ENCODE assay signal across 13 mouse cellular contexts in genomic region chr5:142900651-142901050, GRCm38 (mm10). TPM values are rescaled to one million over a fixed set of nuclear protein-coding genes. Genes with fewer than 3 reads are reported as not detected.
DNase-seq lines count a peak whose midpoint lies in the region; ATAC-seq and TF ChIP-seq lines count a peak whose summit lies in the region.
"Had no signal": no experiment of that assay in that cellular context is flagged by ENCODE, and none has a peak within 500 bp of the region (broad histone marks: within the 10 kb centered on the region; RNA-seq: fewer than 3 reads in every experiment).

No protein-coding gene starts in this region.

- TF ChIP-seq CTCF in forebrain, postnatal 0 days (IDR thresholded peaks at IDR 0.05; ENCODE audit: low read depth), result no peak
- TF ChIP-seq CTCF in thymus, adult 2 months (IDR thresholded peaks at IDR 0.05; ENCODE audit: borderline replicate concordance, control insufficient read depth, extremely low read depth, insufficient read depth, low read length, poor library complexity), result 0 out of 2 replicates have a peak, but pooled peaks have one; percentile 21
- no peak for TF ChIP-seq CTCF in intestine, postnatal 0 days (IDR thresholded peaks at IDR 0.05; ENCODE audit: low read depth)

- H3K4me3 ChIP-seq in forebrain, postnatal 0 days (ENCODE audit: low read depth, low read length), result no peak overlapping the region
- H3K4me3 ChIP-seq in forebrain, embryonic 10.5 days, result no peak overlapping the region
- H3K4me3 ChIP-seq in liver, embryonic 12.5 days, result no peak overlapping the region
- H3K4me3 ChIP-seq in thymus, adult 2 months (ENCODE audit: control insufficient read depth, insufficient read depth, low read length), result no peak overlapping the region
- H3K4me3 ChIP-seq in intestine, postnatal 0 days (ENCODE audit: low read depth, low read length), result no peak overlapping the region
- H3K4me3 ChIP-seq: hindbrain, embryonic 15.5 days; neural tube, embryonic 15.5 days had no signal

- peaks cover 64% of the 10 kb centered on the region for H3K36me3 ChIP-seq in forebrain, postnatal 0 days (ENCODE audit: insufficient read depth)
- peaks cover 80% of the 10 kb centered on the region for H3K36me3 ChIP-seq in forebrain, embryonic 10.5 days (replicated peaks)
- H3K36me3 ChIP-seq in liver, embryonic 12.5 days, result peaks cover 69% of the 10 kb centered on the region
- peaks cover 58% of the 10 kb centered on the region for H3K36me3 ChIP-seq in thymus, adult 2 months (ENCODE audit: control insufficient read depth, insufficient read depth, low read length)
- H3K36me3 ChIP-seq in intestine, postnatal 0 days (ENCODE audit: control insufficient read depth, insufficient read depth), result peaks cover 65% of the 10 kb centered on the region

- DNase-seq in forebrain, postnatal 0 days, result peak; percentile 5
- DNase-seq in forebrain, embryonic 10.5 days (ENCODE audit: extremely low spot score, low spot score), result no peak
- DNase-seq in liver, result no peak
- DNase-seq in thymus, adult 2 months, result no peak
- DNase-seq in thymus, postnatal 14 days, result no peak
- DNase-seq in frontal cortex, adult 2 months (ENCODE audit: extremely low spot score in 1 of 2, low spot score in 1 of 2), result no peak
- DNase-seq: left cerebral cortex, postnatal 4 days had no signal

- WGBS in forebrain, postnatal 0 days, result 77% methylated on average over 7 of the region's 7 CpGs
- 90% methylated on average over 7 of the region's 7 CpGs for WGBS in forebrain, embryonic 10.5 days
- 89% methylated on average over 7 of the region's 7 CpGs for WGBS in liver, embryonic 12.5 days (ENCODE audit: insufficient replicate concordance)
- WGBS in thymus, adult 2 months, result 93% methylated on average over 7 of the region's 7 CpGs
- WGBS in intestine, postnatal 0 days, result 71% methylated on average over 7 of the region's 7 CpGs

- no peaks in the 10 kb centered on the region for H3K9me3 ChIP-seq in forebrain, postnatal 0 days (ENCODE audit: low read length)
- H3K9me3 ChIP-seq in forebrain, embryonic 10.5 days, result no peaks in the 10 kb centered on the region
- no peaks in the 10 kb centered on the region for H3K9me3 ChIP-seq in liver, embryonic 12.5 days (replicated peaks)
- H3K9me3 ChIP-seq in intestine, postnatal 0 days (ENCODE audit: control insufficient read depth), result no peaks in the 10 kb centered on the region
- H3K9me3 ChIP-seq: hindbrain, embryonic 15.5 days; neural tube, embryonic 15.5 days had no signal

- H3K4me2 ChIP-seq in forebrain, postnatal 0 days (ENCODE audit: low read depth), result no peak overlapping the region
- H3K4me2 ChIP-seq in liver, embryonic 12.5 days, result no peak overlapping the region
- H3K4me2 ChIP-seq in intestine, postnatal 0 days (replicated peaks; ENCODE audit: low read depth), result no peak overlapping the region
- H3K4me2 ChIP-seq: hindbrain, embryonic 15.5 days; neural tube, embryonic 15.5 days had no signal

- H3K27me3 ChIP-seq in forebrain, postnatal 0 days (ENCODE audit: insufficient read depth, low read length), result no peaks in the 10 kb centered on the region
- H3K27me3 ChIP-seq in forebrain, embryonic 10.5 days (ENCODE audit: poor library complexity, severe bottlenecking), result no peaks in the 10 kb centered on the region
- H3K27me3 ChIP-seq in liver, embryonic 12.5 days (replicated peaks), result no peaks in the 10 kb centered on the region
- no peaks in the 10 kb centered on the region for H3K27me3 ChIP-seq in thymus, adult 2 months (ENCODE audit: control insufficient read depth, insufficient read depth, low read length)
- H3K27me3 ChIP-seq in intestine, postnatal 0 days (replicated peaks; ENCODE audit: control insufficient read depth, insufficient read depth, low read length), result no peaks in the 10 kb centered on the region
- H3K27me3 ChIP-seq: hindbrain, embryonic 15.5 days; neural tube, embryonic 15.5 days had no signal

- no peak overlapping the region for H3K9ac ChIP-seq in forebrain, postnatal 0 days
- no peak overlapping the region for H3K9ac ChIP-seq in liver, embryonic 12.5 days
- no peak overlapping the region for H3K9ac ChIP-seq in intestine, postnatal 0 days (ENCODE audit: low read depth, low read length)
- H3K9ac ChIP-seq: hindbrain, embryonic 15.5 days; neural tube, embryonic 15.5 days had no signal

- TF ChIP-seq POLR2A in thymus, adult 2 months (IDR thresholded peaks at IDR 0.05; ENCODE audit: control insufficient read depth, extremely low read depth, insufficient read depth, low read length, poor library complexity), result no peak

- no peak for ATAC-seq in forebrain, postnatal 0 days
- no peak for ATAC-seq in liver, embryonic 12.5 days
- no peak for ATAC-seq in intestine, postnatal 0 days

- H3K4me1 ChIP-seq in forebrain, postnatal 0 days (ENCODE audit: insufficient read depth), result peaks cover 6% of the 10 kb centered on the region
- peaks cover 28% of the 10 kb centered on the region for H3K4me1 ChIP-seq in forebrain, embryonic 10.5 days
- peaks cover 44% of the 10 kb centered on the region for H3K4me1 ChIP-seq in liver, embryonic 12.5 days
- peaks cover 15% of the 10 kb centered on the region for H3K4me1 ChIP-seq in thymus, adult 2 months (replicated peaks; ENCODE audit: control insufficient read depth, insufficient read depth, low read length)
- H3K4me1 ChIP-seq in intestine, postnatal 0 days (replicated peaks; ENCODE audit: control insufficient read depth, insufficient read depth, low read length), result no peaks in the 10 kb centered on the region

- no peak overlapping the region for H3K27ac ChIP-seq in forebrain, postnatal 0 days (ENCODE audit: low read depth, low read length)
- no peak overlapping the region for H3K27ac ChIP-seq in forebrain, embryonic 10.5 days
- peak overlapping the region; percentile 26; the same call in 1 of the 2 replicates for H3K27ac ChIP-seq in liver, embryonic 12.5 days
- H3K27ac ChIP-seq in thymus, adult 2 months (ENCODE audit: control insufficient read depth, insufficient read depth, low read length), result no peak overlapping the region
- peak overlapping the region; percentile 10; the same call in 1 of the 2 replicates for H3K27ac ChIP-seq in intestine, postnatal 0 days (ENCODE audit: low read depth, low read length)
- H3K27ac ChIP-seq: hindbrain, embryonic 15.5 days; kidney, postnatal 0 days had no signal

RNA-seq across cellular contexts. Expression of gene Fbxl18, which starts 5.4 kb away (rescaled TPM):
- total RNA-seq in forebrain, postnatal 0 days (2014; rRNA removed), result 24.9 and 38.0 TPM in 2 replicates
- 14.9 and 27.0 TPM in 2 replicates for polyA plus RNA-seq in forebrain, postnatal 0 days (2015; fragmentation: Nextera tagmentation; extraction: Ambion mirVana)
- polyA plus RNA-seq in forebrain, embryonic 10.5 days (2016; fragmentation: Nextera tagmentation; extraction: Ambion mirVana), result 24.2 and 25.1 TPM in 2 replicates
- polyA plus RNA-seq in liver, embryonic 12.5 days (2016; fragmentation: Nextera tagmentation; extraction: Ambion mirVana), result 5.8 and 6.1 TPM in 2 replicates
- polyA plus RNA-seq in thymus, adult 2 months (2012; rRNA removed), result 25.8 and 29.9 TPM in 2 replicates
- 5.6 and 6.2 TPM in 2 replicates for polyA plus RNA-seq in intestine, postnatal 0 days (2015; fragmentation: Nextera tagmentation; extraction: Ambion mirVana)
- polyA plus RNA-seq in frontal cortex, adult 2 months (2012; rRNA removed), result 20.2 and 22.4 TPM in 2 replicates

RNA-seq across cellular contexts. Expression of gene Actb, which starts 5.9 kb away (rescaled TPM):
- 5,288 and 5,744 TPM in 2 replicates for total RNA-seq in forebrain, postnatal 0 days (2014; rRNA removed)
- polyA plus RNA-seq in forebrain, postnatal 0 days (2015; fragmentation: Nextera tagmentation; extraction: Ambion mirVana), result 19,349 and 21,354 TPM in 2 replicates
- 12,867 and 12,868 TPM in 2 replicates for polyA plus RNA-seq in forebrain, embryonic 10.5 days (2016; fragmentation: Nextera tagmentation; extraction: Ambion mirVana)
- 7,775 and 7,997 TPM in 2 replicates for polyA plus RNA-seq in liver, embryonic 12.5 days (2016; fragmentation: Nextera tagmentation; extraction: Ambion mirVana)
- polyA plus RNA-seq in thymus, adult 2 months (2012; rRNA removed), result 6,903 and 9,637 TPM in 2 replicates
- polyA plus RNA-seq in intestine, postnatal 0 days (2015; fragmentation: Nextera tagmentation; extraction: Ambion mirVana), result 22,808 and 23,070 TPM in 2 replicates
- 2,513 and 2,530 TPM in 2 replicates for polyA plus RNA-seq in frontal cortex, adult 2 months (2012; rRNA removed)

RNA-seq across cellular contexts. Expression of gene Fscn1, which starts 59.5 kb away (rescaled TPM):
- 394 and 457 TPM in 2 replicates for total RNA-seq in forebrain, postnatal 0 days (2014; rRNA removed)
- polyA plus RNA-seq in forebrain, postnatal 0 days (2015; fragmentation: Nextera tagmentation; extraction: Ambion mirVana), result 522 and 558 TPM in 2 replicates
- 676 and 689 TPM in 2 replicates for polyA plus RNA-seq in forebrain, embryonic 10.5 days (2016; fragmentation: Nextera tagmentation; extraction: Ambion mirVana)
- 69.1 and 69.4 TPM in 2 replicates for polyA plus RNA-seq in liver, embryonic 12.5 days (2016; fragmentation: Nextera tagmentation; extraction: Ambion mirVana)
- 148 and 157 TPM in 2 replicates for polyA plus RNA-seq in thymus, adult 2 months (2012; rRNA removed)
- polyA plus RNA-seq in intestine, postnatal 0 days (2015; fragmentation: Nextera tagmentation; extraction: Ambion mirVana), result 36.5 and 37.1 TPM in 2 replicates
- 304 and 315 TPM in 2 replicates for polyA plus RNA-seq in frontal cortex, adult 2 months (2012; rRNA removed)
- total RNA-seq: megakaryocyte-erythroid progenitor cell, adult 5-6 weeks had no signal

Comparison
In these comparisons a context has a peak if more than half of its experiments do, and no peak if none do; other contexts are left out.
1. H3K27ac ChIP-seq: peak in liver, embryonic 12.5 days (single experiment) and intestine, postnatal 0 days (single experiment); none in forebrain, postnatal 0 days (single experiment), forebrain, embryonic 10.5 days (single experiment) and thymus, adult 2 months (single experiment).